Mouse (Mus musculus) myocyte (in vitro differentiated cells): ENCODE measurements around the gene Rsc1a1. TPM values are rescaled to one million over a fixed set of nuclear protein-coding genes. Genes with fewer than 3 reads are reported as not detected.

Experiments used
- H3K27me3 ChIP-seq: one replicate; pipeline ENCODE4 v1.6.1; 2011; ENCODE audit not compliant: control insufficient read depth, insufficient read depth, insufficient read length
- H3K36me3 ChIP-seq: one replicate; pipeline ENCODE4 v1.6.1; 2011; ENCODE audit not compliant: control insufficient read depth, insufficient read depth
- H3K4me2 ChIP-seq: one replicate; pipeline ENCODE4 v1.6.1; 2011; ENCODE audit warnings: low read depth, control low read depth
- H3K4me3 ChIP-seq: one replicate; pipeline ENCODE4 v1.5.1; 2011; ENCODE audit warnings: mild to moderate bottlenecking, control low read depth, moderate library complexity
- H3K79me2 ChIP-seq: one replicate; pipeline ENCODE4 v1.6.1; 2011; ENCODE audit not compliant: control insufficient read depth, insufficient read depth
- H3ac ChIP-seq: one replicate; pipeline ENCODE4 v1.6.1; 2011; ENCODE audit not compliant: control insufficient read depth, insufficient read length
- CEBPB ChIP-seq: IDR thresholded peaks from 2 replicates; pipeline ENCODE4 v1.6.1; 2011; ENCODE audit warnings: mild to moderate bottlenecking, moderate library complexity; ENCODE audit not compliant: poor library complexity, insufficient read depth, severe bottlenecking
- E2F4 ChIP-seq: IDR thresholded peaks from one replicate; pipeline ENCODE4 v1.6.1; 2011; ENCODE audit warnings: mild to moderate bottlenecking, control low read depth, moderate library complexity; ENCODE audit not compliant: insufficient read depth
- MAX ChIP-seq: IDR thresholded peaks from one replicate; pipeline ENCODE4 v1.6.1; 2011; ENCODE audit warnings: low read depth, mild to moderate bottlenecking, control low read depth
- MYOD1 ChIP-seq, 3 experiments: IDR thresholded peaks; one replicate each; pipeline ENCODE4 v1.6.1; 2011; ENCODE audit warnings: control low read depth in 2 of 3, low read depth in 2 of 3, mild to moderate bottlenecking in 2 of 3, moderate library complexity in 1 of 3; ENCODE audit not compliant: insufficient read length in 2 of 3, control insufficient read depth in 1 of 3
- MYOG ChIP-seq, 3 experiments: IDR thresholded peaks; one replicate each; pipeline ENCODE4 v1.6.1; 2011; ENCODE audit warnings: control low read depth in 2 of 3, low read depth in 2 of 3, mild to moderate bottlenecking in 2 of 3; ENCODE audit not compliant: insufficient read length in 2 of 3, control insufficient read depth in 1 of 3, insufficient read depth in 1 of 3
- POLR2A ChIP-seq: IDR thresholded peaks from one replicate; pipeline ENCODE4 v1.6.1; 2011; ENCODE audit warnings: low read depth, mild to moderate bottlenecking, control low read depth, moderate library complexity; ENCODE audit not compliant: insufficient read length
- POLR2AphosphoS2 ChIP-seq: IDR thresholded peaks from one replicate; pipeline ENCODE4 v1.6.1; 2011; ENCODE audit warnings: low read depth, control low read depth; ENCODE audit not compliant: insufficient read length
- REST ChIP-seq: IDR thresholded peaks from one replicate; pipeline ENCODE4 v1.6.1; 2011; ENCODE audit warnings: mild to moderate bottlenecking, control low read depth, moderate library complexity; ENCODE audit not compliant: insufficient read depth, insufficient read length
- SRF ChIP-seq: IDR thresholded peaks from one replicate; pipeline ENCODE4 v1.6.1; 2011; ENCODE audit warnings: low read depth; ENCODE audit not compliant: control insufficient read depth, insufficient read length
- TCF12 ChIP-seq: IDR thresholded peaks from one replicate; pipeline ENCODE4 v1.6.1; 2011; ENCODE audit warnings: mild to moderate bottlenecking, control low read depth; ENCODE audit not compliant: poor library complexity, insufficient read depth, severe bottlenecking
- TCF3 ChIP-seq: IDR thresholded peaks from one replicate; pipeline ENCODE4 v1.6.1; 2011; ENCODE audit warnings: low read depth, control low read depth; ENCODE audit not compliant: insufficient read length
- USF1 ChIP-seq: IDR thresholded peaks from one replicate; pipeline ENCODE4 v1.6.1; 2011; ENCODE audit warnings: low read depth, mild to moderate bottlenecking, control low read depth, moderate library complexity
- polyA plus RNA-seq: library from polyadenylated mRNA; unstranded; fragments of >200 nt; fragmentation: generic; extraction: Trizol; gene quantifications from one replicate; pipeline ENCODE4 v1.2.1, GENCODE M21; 2012; ENCODE audit warnings: missing spikeins

Gene Rsc1a1
- polyA plus RNA-seq, 1 experiment, result 5.8 TPM

DNA sequence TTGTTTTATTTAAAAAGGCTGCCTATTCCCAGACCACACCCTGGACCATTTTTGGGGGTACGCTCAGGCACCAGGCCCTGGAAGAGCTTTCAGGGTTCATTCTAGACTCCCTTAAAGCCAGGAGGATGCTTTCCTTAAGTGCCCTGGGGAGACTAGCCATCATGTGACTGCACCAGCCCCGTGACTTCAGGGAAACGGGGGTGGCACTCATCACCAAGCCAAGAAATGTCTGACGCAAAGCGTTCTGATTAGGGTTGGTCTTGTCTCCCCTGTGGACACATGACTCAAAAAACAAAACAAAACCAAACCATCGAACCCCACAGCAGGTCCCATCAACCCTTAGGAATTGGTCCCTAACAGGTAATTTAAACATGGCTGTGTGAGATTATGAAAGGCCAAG lies 34.1 kb downstream of the Rsc1a1 start:
- H3K79me2 ChIP-seq, result peaks cover 13% of the 10 kb centered on the region
- no peak for TF ChIP-seq TCF12
- no peak for TF ChIP-seq SRF
- TF ChIP-seq POLR2AphosphoS2, result no peak
- no peak for TF ChIP-seq MAX
- no peak for TF ChIP-seq MYOG (IDR thresholded peaks at IDR 0.05; ENCODE audit: control insufficient read depth in 1 of 3, insufficient read depth in 1 of 3, insufficient read length in 2 of 3, low read depth in 2 of 3)
- TF ChIP-seq CEBPB, result no peak
- TF ChIP-seq E2F4, result no peak
- no peak for TF ChIP-seq REST
- no peak for TF ChIP-seq MYOD1 (IDR thresholded peaks at IDR 0.05; ENCODE audit: control insufficient read depth in 1 of 3, insufficient read length in 2 of 3, low read depth in 2 of 3)
- no peak for TF ChIP-seq USF1
- no peak for TF ChIP-seq TCF3
- no peak for TF ChIP-seq POLR2A
- H3K4me2 ChIP-seq, result no peak overlapping the region
- no peak overlapping the region for H3ac ChIP-seq
- no peak overlapping the region for H3K4me3 ChIP-seq
- no peaks in the 10 kb centered on the region for H3K36me3 ChIP-seq
- H3K27me3 ChIP-seq, result no peaks in the 10 kb centered on the region

DNA sequence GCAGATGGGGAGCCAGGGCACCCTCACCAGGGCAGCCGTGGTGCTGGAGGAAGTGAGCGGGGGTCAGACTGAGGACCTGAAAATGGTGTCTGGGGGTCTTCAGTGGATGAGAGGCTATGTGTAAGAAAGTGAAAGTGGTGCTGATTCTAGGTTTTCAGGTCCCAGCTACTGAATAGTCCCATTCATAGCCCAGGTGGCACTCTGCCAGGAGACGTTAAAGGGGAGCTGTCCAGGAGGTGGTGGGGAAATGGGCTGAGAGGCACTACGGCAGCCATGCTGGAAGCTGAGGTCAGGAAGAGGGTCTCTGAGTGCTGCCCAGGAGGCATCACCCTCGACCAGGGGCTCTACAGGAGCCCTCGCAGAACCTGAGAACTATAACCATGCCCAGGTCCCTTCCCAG lies 36.2 kb downstream of the Rsc1a1 start:
- Histone ChIP-seq H3K79me2 (peaks cover 13% of the 10 kb centered on the region), H3K4me2 (no peak overlapping the region), H3ac (no peak overlapping the region), H3K36me3 (no peaks in the 10 kb centered on the region), H3K27me3 (no peaks in the 10 kb centered on the region), H3K4me3 (no peak overlapping the region)
- TF ChIP-seq USF1, result no peak
- no peak for TF ChIP-seq MAX
- TF ChIP-seq POLR2A, result no peak
- TF ChIP-seq REST, result no peak
- no peak for TF ChIP-seq CEBPB
- no peak for TF ChIP-seq TCF3
- TF ChIP-seq MYOG (IDR thresholded peaks at IDR 0.05; ENCODE audit: control insufficient read depth in 1 of 3, insufficient read depth in 1 of 3, insufficient read length in 2 of 3, low read depth in 2 of 3), result no peak
- no peak for TF ChIP-seq TCF12
- no peak for TF ChIP-seq MYOD1 (IDR thresholded peaks at IDR 0.05; ENCODE audit: control insufficient read depth in 1 of 3, insufficient read length in 2 of 3, low read depth in 2 of 3)
- TF ChIP-seq POLR2AphosphoS2, result no peak
- TF ChIP-seq SRF, result no peak
- no peak for TF ChIP-seq E2F4

DNA sequence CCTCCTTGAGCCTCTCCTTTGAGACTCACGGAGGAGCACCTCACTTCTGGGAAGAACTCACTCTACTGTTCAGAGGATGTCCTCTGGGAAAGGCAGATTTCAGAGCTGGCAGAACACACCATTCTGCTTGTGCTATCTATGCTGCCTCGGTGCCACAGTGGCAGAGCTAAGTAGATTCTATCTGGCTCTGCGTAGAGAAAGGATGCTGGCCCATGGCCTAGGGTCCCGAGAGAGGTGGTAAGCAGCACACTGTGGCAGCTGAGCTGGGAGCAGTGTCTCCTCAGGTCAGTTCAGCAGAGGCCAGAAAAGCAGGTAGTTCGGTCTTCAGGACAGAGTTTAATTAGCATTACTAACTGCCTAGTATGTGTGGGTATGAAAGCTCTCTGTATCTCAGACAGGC lies 37.1 kb downstream of the Rsc1a1 start:
- Histone ChIP-seq H3K4me3 (no peak overlapping the region), H3K4me2 (no peak overlapping the region), H3ac (no peak overlapping the region), H3K79me2 (peaks cover 13% of the 10 kb centered on the region), H3K27me3 (no peaks in the 10 kb centered on the region), H3K36me3 (no peaks in the 10 kb centered on the region)
- TF ChIP-seq CEBPB, result no peak

DNA sequence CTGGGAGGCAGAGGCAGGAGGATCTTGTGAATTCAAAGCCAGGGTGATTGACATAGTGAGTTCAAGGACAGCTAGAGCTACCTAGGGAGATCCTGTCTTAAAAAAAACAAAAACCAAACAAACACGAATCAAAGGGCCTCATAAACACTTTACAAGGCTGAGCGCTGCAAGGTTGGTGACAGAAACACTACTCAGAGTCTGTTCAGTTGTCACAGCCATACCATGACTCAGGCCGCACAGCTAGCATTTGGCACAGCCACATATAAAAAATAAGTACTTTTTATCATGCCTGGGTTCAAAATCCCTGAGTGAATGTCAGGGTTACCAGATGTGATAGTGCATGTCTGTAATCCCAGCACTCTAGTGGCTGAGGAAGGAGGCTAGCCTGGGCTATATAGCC lies 38.2 kb downstream of the Rsc1a1 start:
- H3ac ChIP-seq, result no peak overlapping the region
- no peak for TF ChIP-seq MYOG (IDR thresholded peaks at IDR 0.05; ENCODE audit: control insufficient read depth in 1 of 3, insufficient read depth in 1 of 3, insufficient read length in 2 of 3, low read depth in 2 of 3)
- no peak for TF ChIP-seq CEBPB
- no peak for TF ChIP-seq POLR2AphosphoS2
- no peak for TF ChIP-seq SRF
- no peak for TF ChIP-seq E2F4
- no peak for TF ChIP-seq MAX
- TF ChIP-seq TCF12, result no peak
- no peak for TF ChIP-seq REST
- TF ChIP-seq MYOD1 (IDR thresholded peaks at IDR 0.05; ENCODE audit: control insufficient read depth in 1 of 3, insufficient read length in 2 of 3, low read depth in 2 of 3), result no peak
- no peak for TF ChIP-seq USF1
- no peak for TF ChIP-seq POLR2A
- no peak for TF ChIP-seq TCF3
- H3K27me3 ChIP-seq, result no peaks in the 10 kb centered on the region
- H3K4me3 ChIP-seq, result no peak overlapping the region
- H3K4me2 ChIP-seq, result no peak overlapping the region
- no peaks in the 10 kb centered on the region for H3K36me3 ChIP-seq
- H3K79me2 ChIP-seq, result peaks cover 13% of the 10 kb centered on the region

DNA sequence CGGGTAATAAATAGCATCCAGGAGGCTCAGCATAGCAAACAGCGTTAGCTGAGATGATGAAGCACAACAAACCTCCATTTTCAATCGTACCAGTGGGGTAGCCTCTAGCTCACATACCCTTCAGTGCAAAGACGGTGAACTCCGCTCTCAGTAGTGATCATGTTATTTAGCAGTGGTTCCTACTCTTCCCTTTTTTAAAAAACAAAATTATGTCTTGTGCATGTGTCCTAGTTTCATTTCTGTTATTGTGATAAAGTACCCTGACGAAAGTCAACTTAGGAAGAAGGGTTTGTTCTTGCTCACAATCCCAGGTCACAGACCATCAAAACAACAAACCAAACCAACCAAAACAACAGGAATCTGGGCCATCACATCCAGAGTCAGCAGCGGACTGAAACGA lies 39.4 kb downstream of the Rsc1a1 start:
- no peak overlapping the region for H3K4me2 ChIP-seq
- peaks cover 13% of the 10 kb centered on the region for H3K79me2 ChIP-seq
- no peak overlapping the region for H3ac ChIP-seq
- TF ChIP-seq CEBPB, result no peak
- no peak for TF ChIP-seq POLR2AphosphoS2
- TF ChIP-seq MYOD1 (IDR thresholded peaks at IDR 0.05; ENCODE audit: control insufficient read depth in 1 of 3, insufficient read length in 2 of 3, low read depth in 2 of 3), result no peak
- TF ChIP-seq SRF, result no peak
- TF ChIP-seq E2F4, result no peak
- no peak for TF ChIP-seq USF1
- H3K4me3 ChIP-seq, result no peak overlapping the region
- no peaks in the 10 kb centered on the region for H3K36me3 ChIP-seq
- no peaks in the 10 kb centered on the region for H3K27me3 ChIP-seq
